Mouse (Mus musculus): ENCODE data around the gene Sox5.

Gene Sox5

DNA sequence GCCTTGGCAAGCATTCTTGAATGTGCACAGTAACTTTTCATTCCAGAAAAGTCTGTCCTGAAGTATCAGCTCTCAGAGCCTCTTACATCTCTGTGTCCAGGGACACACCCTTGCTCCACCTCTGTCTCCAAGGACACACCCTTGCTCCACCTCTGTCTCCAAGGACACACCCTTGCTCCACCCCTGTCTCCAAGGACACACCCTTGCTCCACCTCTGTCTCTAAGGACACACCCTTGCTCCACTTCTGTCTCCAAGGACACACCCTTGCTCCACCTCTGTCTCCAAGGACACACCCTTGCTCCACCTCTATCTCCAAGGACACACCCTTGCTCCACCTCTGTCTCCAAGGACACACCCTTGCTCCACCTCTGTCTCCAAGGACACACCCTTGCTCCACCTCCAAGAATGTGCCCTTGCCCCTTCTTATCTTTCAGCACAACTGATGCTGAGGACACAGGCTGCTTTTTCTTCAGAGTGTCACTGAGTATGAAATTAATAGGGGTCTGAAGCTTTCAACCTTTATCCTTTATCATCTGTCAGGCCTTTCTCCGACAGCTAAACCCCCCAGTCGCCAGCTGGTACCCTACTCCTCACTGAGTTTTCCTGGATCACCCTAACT, 452.4 kb downstream of the Sox5 start:
- in situ Hi-C loops (cut with MboI) = no loop called here

DNA sequence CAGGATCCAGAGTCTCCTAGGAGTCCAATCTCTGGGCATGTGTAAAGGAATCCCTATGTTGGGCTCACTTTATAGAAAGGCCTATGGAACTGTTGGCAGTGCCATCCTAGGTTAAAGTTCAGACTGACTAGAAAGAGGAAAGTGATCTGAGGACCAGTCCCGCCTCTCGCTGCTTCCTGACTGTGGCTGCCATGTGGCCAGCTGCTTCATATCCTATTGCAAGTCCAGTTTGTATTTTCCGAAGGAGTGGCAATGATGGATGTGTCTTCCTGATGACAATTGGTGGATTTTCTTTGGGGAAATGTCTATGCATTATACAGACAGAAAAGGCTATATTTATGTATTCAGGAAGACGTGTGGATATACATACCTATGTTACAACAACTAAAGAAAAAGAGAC, 453.0 kb downstream of the Sox5 start:
- in situ Hi-C loops (cut with MboI) = no loop called here

DNA sequence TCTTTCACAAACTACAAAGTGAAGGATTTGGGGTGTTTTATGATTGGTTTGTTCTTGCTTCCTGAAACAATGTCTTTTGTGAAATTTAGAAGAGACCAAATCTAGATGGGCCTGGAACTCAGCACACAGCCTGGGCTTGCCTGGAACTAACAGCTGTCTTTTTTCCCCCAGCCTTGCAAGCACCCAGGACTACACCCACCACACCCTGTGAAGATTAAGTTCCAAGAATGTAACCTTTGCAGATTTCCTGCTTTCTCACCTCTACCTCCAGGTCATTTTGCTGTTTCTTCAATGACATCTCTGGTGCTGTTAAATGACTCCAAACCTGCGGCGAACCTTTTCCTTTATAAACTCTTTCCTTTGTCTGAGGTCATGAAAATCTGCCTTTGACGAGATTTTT, 455.0 kb downstream of the Sox5 start:
- in situ Hi-C loops (cut with MboI) = no loop called here

- in situ Hi-C loops (cut with MboI) = no loop called here
These were observed 458.4 kb downstream of the Sox5 start for GRCm38 (mm10) chr6:144323372-144323771.

DNA sequence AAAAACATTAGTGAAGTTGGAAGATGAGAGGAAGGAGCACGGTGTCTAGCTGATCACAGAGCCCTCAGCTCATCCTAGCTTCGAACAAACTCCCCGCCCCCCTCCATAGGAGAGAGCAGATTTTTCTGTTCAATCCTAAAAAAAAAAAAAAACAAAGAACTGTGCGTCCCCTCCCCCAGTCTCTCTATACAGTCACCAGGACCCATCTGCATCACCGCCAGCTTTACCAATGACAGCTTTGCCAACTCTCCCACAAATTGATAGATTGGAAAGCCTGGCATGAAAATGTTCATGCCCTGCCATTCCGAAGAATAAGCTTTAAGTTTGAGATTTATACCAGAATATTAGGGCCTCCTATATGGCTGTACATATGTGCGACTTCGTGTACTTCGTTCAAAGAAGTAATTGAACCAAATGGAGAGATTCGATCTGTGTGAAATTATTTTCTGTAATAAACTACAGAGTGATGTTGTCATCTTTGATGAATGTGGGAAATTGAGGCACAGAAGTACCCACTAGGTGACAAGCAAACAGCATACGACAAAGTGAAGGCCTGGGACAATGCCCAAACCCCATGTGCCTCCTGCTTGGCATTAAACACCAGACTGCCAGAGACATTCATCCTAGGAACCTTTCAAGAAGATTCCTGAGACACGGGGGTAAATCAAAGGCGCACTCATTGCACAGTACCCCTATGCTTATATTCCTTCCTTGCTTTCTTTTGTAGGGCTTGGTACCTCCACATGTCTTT, 459.3 kb downstream of the Sox5 start:
- in situ Hi-C loops (cut with MboI) = no loop called here

- in situ Hi-C loops (cut with MboI) = no loop called here
These were observed 461.4 kb downstream of the Sox5 start for GRCm38 (mm10) chr6:144320327-144320726.

DNA sequence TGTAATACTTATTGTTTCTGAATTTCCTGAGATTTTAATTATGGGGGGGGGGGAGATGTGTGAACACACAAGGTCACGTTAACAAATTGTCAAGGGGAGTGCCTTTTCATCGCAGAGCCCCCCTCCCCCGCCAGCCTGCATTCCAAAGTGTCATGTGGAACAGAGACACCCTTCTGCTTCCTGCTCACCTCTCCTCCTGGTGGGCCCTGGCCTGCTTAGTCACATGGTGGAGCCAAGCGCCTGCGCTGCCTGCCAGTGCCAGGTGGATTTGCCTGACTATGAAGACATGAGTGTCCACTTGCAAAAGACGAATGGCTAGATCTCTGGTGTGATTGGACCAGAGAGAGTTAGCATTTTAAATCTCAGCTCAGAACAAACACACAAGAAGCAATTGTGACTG, 462.1 kb downstream of the Sox5 start:
- in situ Hi-C loops (cut with MboI) = no loop called here

DNA sequence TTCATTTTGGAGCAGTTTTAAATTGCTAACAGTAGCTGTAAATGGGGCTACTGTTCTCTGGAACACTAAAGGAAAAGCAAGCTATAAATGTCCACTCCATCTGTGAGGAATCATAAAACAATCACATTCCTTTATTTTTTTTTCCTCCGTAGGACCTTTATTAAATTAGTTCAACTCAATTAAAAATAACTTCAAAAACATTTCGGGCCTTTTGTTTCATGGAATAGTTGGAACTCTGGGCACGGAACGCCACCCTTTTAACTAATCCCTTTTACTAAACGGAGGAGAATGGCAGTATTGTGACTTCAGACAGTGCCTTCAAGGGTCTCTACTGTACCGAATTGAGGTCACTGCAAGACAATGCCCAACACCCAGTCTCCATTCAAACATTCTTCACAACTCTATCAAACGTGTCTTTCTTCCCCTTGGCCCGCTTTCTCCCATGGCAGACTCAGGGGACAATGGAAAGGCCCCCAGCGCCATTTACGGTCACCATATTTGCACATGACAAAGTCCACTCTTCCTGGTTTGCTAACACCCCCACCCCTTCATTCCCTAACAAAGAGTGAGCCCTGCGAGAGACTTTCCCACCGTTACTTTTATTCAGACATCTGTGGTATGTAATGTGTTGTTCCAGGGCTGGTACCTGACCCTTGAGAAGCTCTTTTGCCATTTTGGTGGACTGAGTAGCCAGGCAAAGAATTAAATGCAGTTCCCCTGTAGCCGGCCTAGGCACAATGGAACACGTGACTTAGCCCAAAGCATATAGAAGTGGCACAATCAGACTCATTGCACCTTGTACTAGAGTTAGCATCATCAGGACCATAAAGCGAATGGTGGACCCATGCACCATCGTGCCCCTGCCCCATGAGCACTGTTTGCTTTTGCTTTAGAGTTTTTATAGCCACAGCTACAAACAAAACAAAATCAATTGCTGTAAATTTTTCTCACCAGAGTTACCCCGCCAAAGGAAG, 468.7 kb downstream of the Sox5 start:
- in situ Hi-C loops (cut with MboI) = no loop called here

DNA sequence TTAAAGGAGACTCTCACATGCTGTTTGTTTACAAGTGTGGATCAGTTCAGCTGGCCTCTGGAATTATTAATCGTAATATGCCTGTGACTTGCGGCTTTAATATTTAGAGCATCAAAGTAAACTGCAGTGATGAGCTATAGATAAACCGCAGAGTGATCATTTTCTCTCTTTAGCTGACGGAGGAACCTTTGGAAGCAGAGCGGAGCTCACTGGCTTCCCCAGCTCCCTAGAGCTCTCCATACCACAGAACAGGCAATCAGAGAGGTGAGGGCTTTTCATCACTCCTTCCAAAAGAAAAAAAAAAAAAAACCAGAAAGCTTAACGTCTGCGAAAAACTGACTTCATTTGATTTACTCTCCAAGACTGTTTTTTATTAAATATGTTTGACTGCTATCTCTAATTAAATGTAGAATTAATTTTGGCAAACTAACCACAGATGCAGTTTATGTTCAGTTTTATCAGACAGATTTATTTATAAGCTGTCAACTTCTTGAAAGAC, 469.4 kb downstream of the Sox5 start:
- in situ Hi-C loops (cut with MboI) = no loop called here

DNA sequence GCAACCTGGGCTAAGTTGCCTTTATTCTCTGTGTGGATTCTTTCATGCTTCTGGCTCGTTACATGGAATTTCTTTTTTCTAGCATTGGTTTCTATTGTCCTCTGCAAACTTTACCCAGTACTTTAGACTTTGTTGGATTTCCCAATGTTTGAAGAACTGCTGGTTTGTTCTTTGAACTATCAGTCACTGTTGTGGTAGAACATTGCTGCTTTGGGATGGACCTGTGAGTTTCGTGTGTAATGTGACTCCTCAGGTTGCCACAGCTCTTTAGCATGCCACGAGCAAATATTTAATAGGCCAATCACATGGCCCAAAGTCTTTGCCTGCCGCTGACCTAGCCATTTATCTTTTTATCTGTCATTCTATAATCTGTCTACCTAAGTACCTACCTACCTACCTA, 470.0 kb downstream of the Sox5 start:
- in situ Hi-C loops (cut with MboI) = no loop called here

GRCm38 (mm10) chr6:144309171-144309570, 472.6 kb downstream of the Sox5 start:
- in situ Hi-C loops (cut with MboI) = no loop called here

DNA sequence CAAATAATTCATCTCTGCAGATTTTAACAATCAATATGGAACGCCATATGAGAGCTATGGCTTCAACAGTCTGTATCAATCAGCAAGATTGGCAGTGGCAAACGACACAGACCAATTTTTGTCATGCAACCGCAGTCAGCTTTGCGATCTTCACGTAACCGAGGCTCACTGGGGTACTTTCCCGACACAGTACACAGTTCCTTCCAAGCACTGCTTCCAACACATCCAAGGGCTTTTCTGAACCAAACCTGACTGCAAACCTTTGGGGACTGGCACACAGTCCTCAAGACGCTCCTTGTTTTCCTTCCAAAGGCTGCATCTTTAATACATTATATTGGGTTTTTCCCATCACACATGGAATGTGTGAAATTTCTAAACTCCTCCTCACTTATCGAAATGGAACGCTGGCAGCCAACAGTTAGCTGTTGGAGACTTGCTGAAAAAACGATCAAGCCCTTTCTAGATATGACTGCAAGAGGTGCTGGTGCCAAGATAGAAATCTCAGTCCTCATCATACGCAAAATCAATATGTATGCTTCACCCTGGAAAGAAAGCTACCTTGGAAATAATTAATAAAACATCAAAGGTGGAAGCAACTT, 474.1 kb downstream of the Sox5 start:
- in situ Hi-C loops (cut with MboI) = no loop called here

DNA sequence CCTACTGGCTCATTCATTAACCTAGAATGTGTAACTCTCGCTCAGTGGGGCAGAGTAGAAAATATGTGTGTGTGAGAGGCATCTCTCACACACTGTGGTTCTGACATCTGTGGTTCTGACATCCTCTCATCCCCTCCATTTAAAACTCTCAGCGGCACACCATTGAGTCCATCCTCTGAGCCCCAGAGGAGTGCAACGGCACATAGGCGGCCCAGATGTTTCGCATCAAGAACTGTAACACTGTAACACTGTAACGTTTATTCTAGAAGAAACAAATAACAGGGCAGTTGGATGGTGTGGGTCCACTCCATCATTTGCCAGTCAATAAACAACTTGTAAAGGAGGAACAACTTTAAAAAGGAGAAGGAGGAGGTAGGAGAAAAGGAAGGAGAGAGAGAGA, 479.0 kb downstream of the Sox5 start:
- in situ Hi-C loops (cut with MboI) = no loop called here

DNA sequence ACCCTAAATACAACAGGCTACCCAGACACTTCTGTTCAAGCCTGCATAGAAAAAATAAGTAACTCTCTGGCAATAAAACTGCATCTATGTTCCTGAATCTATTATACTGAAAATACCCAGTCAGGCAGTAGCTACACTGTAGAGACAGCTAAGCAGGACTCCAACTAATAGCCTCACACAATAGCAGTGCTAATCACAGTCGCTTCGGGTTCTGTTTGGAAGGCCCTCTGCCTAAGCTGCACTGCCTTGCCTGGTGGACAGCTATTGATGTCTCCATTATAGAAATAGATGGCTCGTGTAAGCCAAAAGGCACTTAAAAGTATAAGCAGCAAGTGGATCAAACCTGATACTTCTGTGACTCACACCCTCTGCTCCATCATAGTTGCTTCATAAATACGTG, 480.7 kb downstream of the Sox5 start:
- in situ Hi-C loops (cut with MboI) = no loop called here

GRCm38 (mm10) chr6:144299503-144299858, 482.3 kb downstream of the Sox5 start:
- in situ Hi-C loops (cut with MboI) = no loop called here

GRCm38 (mm10) chr6:144298641-144299502, 482.9 kb downstream of the Sox5 start:
- in situ Hi-C loops (cut with MboI) = no loop called here

DNA sequence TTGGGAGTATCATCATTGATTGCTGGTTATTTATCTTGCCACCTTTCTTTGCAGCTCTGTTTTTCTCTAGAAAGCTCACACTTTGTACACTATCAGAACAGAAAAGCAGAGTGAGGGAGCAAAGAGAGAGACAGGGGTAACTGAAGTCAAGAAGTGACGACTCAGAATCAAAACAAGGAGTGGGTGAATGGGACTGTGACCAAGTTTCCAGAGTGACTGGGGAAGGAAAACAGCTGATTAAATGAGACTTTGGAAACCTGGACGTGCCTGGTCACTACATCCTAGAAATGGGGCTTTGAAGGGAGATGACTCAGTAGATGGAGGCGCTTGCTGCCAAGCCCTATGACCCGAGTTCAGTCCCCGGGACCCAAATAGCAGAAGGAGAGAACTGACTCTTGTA, 483.9 kb downstream of the Sox5 start:
- in situ Hi-C loops (cut with MboI) = no loop called here

DNA sequence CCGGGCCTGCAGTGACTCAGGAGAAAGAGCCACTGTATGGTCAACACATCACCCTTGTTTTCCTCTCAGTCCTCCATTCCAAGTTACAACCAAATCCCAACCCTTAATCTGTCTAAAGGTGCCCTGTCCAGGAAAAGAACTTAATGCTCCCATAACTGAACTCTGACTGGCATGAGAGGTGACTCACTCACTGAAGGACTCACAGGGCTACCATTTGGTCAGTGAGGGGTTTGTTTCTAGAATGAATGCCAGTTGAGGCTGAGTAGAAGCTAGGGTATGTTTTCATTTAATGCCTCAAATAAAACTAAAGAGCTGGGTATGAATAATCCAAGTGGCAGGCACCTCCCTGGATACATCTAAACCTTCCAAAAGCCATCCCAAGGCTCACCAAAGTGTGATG, 484.6 kb downstream of the Sox5 start:
- in situ Hi-C loops (cut with MboI) = no loop called here

DNA sequence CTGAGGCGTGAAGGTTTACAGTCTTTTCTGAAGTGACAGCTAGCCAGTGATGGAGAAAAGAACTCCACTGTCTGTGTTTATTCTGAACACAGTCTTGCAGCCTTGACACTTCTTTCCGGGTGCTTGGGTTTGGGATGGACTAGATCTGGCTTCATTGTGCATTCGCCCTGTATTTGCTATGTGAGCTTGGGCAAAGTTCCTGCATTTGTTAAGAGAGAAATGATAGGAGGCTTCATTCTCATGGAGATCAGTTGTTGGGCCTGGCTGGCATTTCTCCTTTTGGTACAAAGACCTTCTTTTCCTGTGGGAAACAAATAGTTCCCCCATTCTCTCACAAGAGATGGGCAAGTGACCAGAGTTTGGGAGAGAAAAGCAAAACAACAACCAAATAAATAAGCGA, 490.3 kb downstream of the Sox5 start:
- in situ Hi-C loops (cut with MboI) = no loop called here

DNA sequence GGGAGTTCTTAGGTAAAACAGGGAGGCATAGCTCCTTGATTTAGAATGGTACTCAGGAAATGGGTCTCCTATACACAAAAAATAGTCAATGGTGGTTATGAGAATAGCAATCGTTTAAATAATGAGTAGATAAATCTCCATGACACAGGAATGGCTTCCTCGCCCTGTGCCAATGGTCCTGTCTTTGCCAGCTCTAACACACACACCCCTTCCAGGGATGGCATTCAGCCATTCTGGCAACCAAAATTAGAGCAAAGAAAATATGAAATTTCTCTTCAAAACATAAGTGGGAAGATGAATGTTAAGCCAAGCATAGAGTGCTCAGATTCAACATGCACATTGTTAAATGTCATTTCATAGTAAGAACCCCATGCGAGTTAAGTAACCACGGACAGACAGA, 495.7 kb downstream of the Sox5 start:
- in situ Hi-C loops (cut with MboI) = no loop called here

- in situ Hi-C loops (cut with MboI) = no loop called here
These were observed 498.6 kb downstream of the Sox5 start for GRCm38 (mm10) chr6:144283191-144283590.

Data from mature B cell (primary cell).